Mouse (Mus musculus) E14TG2a.4 (cell line): Measurements from ENCODE around the gene Gm42372.

Source experiments
- CTCF ChIP-seq: conservative IDR thresholded peaks from 2 replicates; pipeline ENCODE4 v1.5.1; 2014; ENCODE audit warnings: low read length
- POU5F1 ChIP-seq: IDR thresholded peaks from 2 replicates; pipeline ENCODE4 v1.6.1; 2014; ENCODE audit warnings: low read length, borderline replicate concordance

GRCm38 (mm10) chr7:17030239-17030638 lies 47.4 kb downstream of the Gm42372 start:
- TF ChIP-seq CTCF (no peak), POU5F1 (no peak)
